Mouse (Mus musculus) limb, embryonic 14.5 days (tissue): ENCODE measurements at regions not wholly inside any gene's neighbourhood (a gene's known extent, or its start where the extent isn't known, plus 50 kb on each side); places are given as distances from the start of the nearest gene placed in this dataset.

Experiments
- ATAC-seq: fragments of 200-750 bp; cut with Nextera tagmentation; 2 replicates; pipeline ENCODE4 v1.8.0; 2017; ENCODE audit warnings: low read depth, moderate number of reproducible peaks, moderate TSS enrichment; ENCODE audit not compliant: low FRiP score
- DNase-seq: peaks from one replicate; pipeline ENCODE4 v3.0.0-alpha.2; 2015; ENCODE audit warnings: low spot score
- H3K27ac ChIP-seq: fragments of 300-500 bp; sonication (generic); replicated peaks from 2 replicates; pipeline ENCODE4 v1.5.1; 2014; ENCODE audit warnings: low read depth, mild to moderate bottlenecking, low read length, moderate library complexity, mixed read lengths
- H3K27me3 ChIP-seq: fragments of 300-500 bp; sonication (generic); 2 replicates; pipeline ENCODE4 v1.6.1; 2014; ENCODE audit warnings: low read length, mixed read lengths; ENCODE audit not compliant: control insufficient read depth, insufficient read depth
- H3K36me3 ChIP-seq: fragments of 300-500 bp; sonication (generic); 2 replicates; pipeline ENCODE4 v1.6.1; 2014; ENCODE audit warnings: mild to moderate bottlenecking, low read length, moderate library complexity, mixed read lengths; ENCODE audit not compliant: control insufficient read depth, insufficient read depth
- H3K4me1 ChIP-seq: fragments of 300-500 bp; sonication (generic); 2 replicates; pipeline ENCODE4 v1.6.1; 2014; ENCODE audit warnings: antibody characterized with exemption, low read length, mixed read lengths; ENCODE audit not compliant: control insufficient read depth, insufficient read depth
- H3K4me2 ChIP-seq: fragments of 300-500 bp; sonication (generic); replicated peaks from 2 replicates; pipeline ENCODE4 v1.6.1; 2014; ENCODE audit warnings: low read depth, mild to moderate bottlenecking, low read length, moderate library complexity; ENCODE audit not compliant: severe bottlenecking
- H3K4me3 ChIP-seq: fragments of 300-500 bp; sonication (generic); replicated peaks from 2 replicates; pipeline ENCODE4 v1.5.1; 2014; ENCODE audit warnings: low read length
- H3K9ac ChIP-seq: fragments of 300-500 bp; sonication (generic); 2 replicates; pipeline ENCODE4 v1.6.1; 2014; ENCODE audit warnings: mild to moderate bottlenecking, low read depth, low read length, moderate library complexity; ENCODE audit not compliant: severe bottlenecking
- H3K9me3 ChIP-seq: fragments of 300-500 bp; sonication (generic); 2 replicates; pipeline ENCODE4 v1.6.1; 2016; ENCODE audit warnings: low read length; ENCODE audit not compliant: control insufficient read depth
- POLR2A ChIP-seq: fragments of 200-500 bp; IDR thresholded peaks from 2 replicates; pipeline ENCODE4 v1.8.0; 2012; ENCODE audit warnings: inconsistent platforms, mild to moderate bottlenecking, moderate library complexity, borderline replicate concordance; ENCODE audit not compliant: insufficient read depth, insufficient read length; ENCODE audit errors: extremely low read depth
- WGBS: fragments of 180-500 bp; shearing (Covaris S2); extraction: QIAGEN DNeasy Blood & Tissue Kit; methylation state at CpG from one replicate; pipeline ENCODE4 v1.1.7; 2014; 5-methylcytosine and 5-hydroxymethylcytosine counted together

GRCm38 (mm10) chr11:44106231-44106630 lies 205.2 kb upstream of the Adra1b start:
- WGBS: 87% methylated on average over 1 of the region's 1 CpGs
- DNase-seq (no peak), ATAC-seq (no peak)
- Histone ChIP-seq H3K9ac (no peak overlapping the region), H3K4me1 (peaks cover 4% of the 10 kb centered on the region; the same call in 1 of the 2 replicates), H3K27me3 (no peaks in the 10 kb centered on the region), H3K4me2 (no peak overlapping the region), H3K9me3 (no peaks in the 10 kb centered on the region), H3K27ac (no peak overlapping the region), H3K4me3 (no peak overlapping the region), H3K36me3 (no peaks in the 10 kb centered on the region)
- TF ChIP-seq POLR2A: no peak

GRCm38 (mm10) chr11:44111525-44111924 lies 210.5 kb upstream of the Adra1b start:
- Histone ChIP-seq H3K9ac (no peak overlapping the region), H3K9me3 (no peaks in the 10 kb centered on the region), H3K27me3 (no peaks in the 10 kb centered on the region), H3K36me3 (no peaks in the 10 kb centered on the region), H3K4me2 (no peak overlapping the region), H3K4me3 (no peak overlapping the region), H3K27ac (no peak overlapping the region), H3K4me1 (no peaks in the 10 kb centered on the region)
- no peak for ATAC-seq
- DNase-seq: no peak
- TF ChIP-seq POLR2A: no peak
- 23% methylated on average over 5 of the region's 5 CpGs for WGBS

- ATAC-seq: no peak; the same call in 1 of the 2 replicates
- H3K4me2 ChIP-seq: no peak overlapping the region
- no peaks in the 10 kb centered on the region for H3K9me3 ChIP-seq
- no peaks in the 10 kb centered on the region for H3K4me1 ChIP-seq
- no peaks in the 10 kb centered on the region for H3K27me3 ChIP-seq
- no peak overlapping the region for H3K4me3 ChIP-seq
- H3K27ac ChIP-seq: no peak overlapping the region
- H3K9ac ChIP-seq: no peak overlapping the region
- DNase-seq: no peak
- TF ChIP-seq POLR2A: no peak
- WGBS: 49% methylated on average over 9 of the region's 9 CpGs
- H3K36me3 ChIP-seq: no peaks in the 10 kb centered on the region
Observed at GRCm38 (mm10) chr11:44127088-44127487, 226.1 kb upstream of the Adra1b start.

- Histone ChIP-seq H3K9me3 (no peaks in the 10 kb centered on the region), H3K27ac (no peak overlapping the region), H3K36me3 (no peaks in the 10 kb centered on the region), H3K9ac (no peak overlapping the region), H3K4me1 (no peaks in the 10 kb centered on the region), H3K27me3 (no peaks in the 10 kb centered on the region), H3K4me2 (no peak overlapping the region), H3K4me3 (no peak overlapping the region)
- WGBS: 94% methylated on average over 6 of the region's 6 CpGs
- no peak for TF ChIP-seq POLR2A
- no peak for ATAC-seq
- no peak for DNase-seq
Observed at GRCm38 (mm10) chr11:44128481-44128880, 227.5 kb upstream of the Adra1b start.

GRCm38 (mm10) chr11:44133244-44133643 lies 232.2 kb upstream of the Adra1b start:
- Histone ChIP-seq H3K9ac (no peak overlapping the region), H3K27me3 (no peaks in the 10 kb centered on the region), H3K27ac (no peak overlapping the region), H3K4me2 (no peak overlapping the region), H3K4me1 (no peaks in the 10 kb centered on the region), H3K4me3 (no peak overlapping the region), H3K36me3 (no peaks in the 10 kb centered on the region), H3K9me3 (no peaks in the 10 kb centered on the region)
- no peak for TF ChIP-seq POLR2A
- ATAC-seq (no peak), DNase-seq (no peak)
- WGBS: 66% methylated on average over 7 of the region's 7 CpGs

GRCm38 (mm10) chr11:44136024-44136423 lies 235.0 kb upstream of the Adra1b start:
- TF ChIP-seq POLR2A: no peak
- no peak overlapping the region for H3K4me3 ChIP-seq
- WGBS: 76% methylated on average over 3 of the region's 3 CpGs
- no peaks in the 10 kb centered on the region for H3K27me3 ChIP-seq
- H3K36me3 ChIP-seq: no peaks in the 10 kb centered on the region
- no peak overlapping the region for H3K4me2 ChIP-seq
- H3K9ac ChIP-seq: no peak overlapping the region
- no peak for ATAC-seq
- H3K4me1 ChIP-seq: no peaks in the 10 kb centered on the region
- no peak overlapping the region for H3K27ac ChIP-seq
- DNase-seq: no peak
- no peaks in the 10 kb centered on the region for H3K9me3 ChIP-seq
